Mouse (Mus musculus) CH12F3 (cell line): ENCODE results near the gene H2-DMa.

Source experiments
- in situ Hi-C: fragments of 300-500 bp; cut with MboI; formaldehyde crosslinking; loops from 2 replicates; pipeline ENCODE4 v1.14.3; 2020; ENCODE audit warnings: low sequenced_read_pairs

The H2-DMa gene

GRCm38 (mm10) chr17:34101604-34102032 is 17.7 kb upstream of the H2-DMa start:
- in situ Hi-C loops = no loop called here

DNA sequence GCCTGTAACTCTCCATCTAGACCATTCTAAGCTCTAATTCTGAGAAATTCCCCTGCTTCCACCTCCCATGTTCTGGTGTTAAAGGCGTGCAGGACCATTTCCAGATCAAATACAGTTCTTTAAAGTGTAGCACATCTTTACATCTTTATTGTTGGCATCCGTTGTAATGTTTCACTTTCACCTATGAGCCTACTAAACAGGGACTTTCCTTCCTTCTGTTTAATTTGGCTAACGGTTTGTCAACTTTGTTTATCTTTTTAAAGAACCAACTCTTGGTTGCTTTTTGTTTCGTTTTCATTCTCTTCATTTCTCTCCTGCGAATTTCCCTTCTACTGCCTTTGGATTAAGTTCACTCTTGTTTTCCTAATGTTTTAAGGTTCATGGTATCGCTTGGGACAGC is 16.5 kb upstream of the H2-DMa start:
- in situ Hi-C loops = no loop called here

GRCm38 (mm10) chr17:34104804-34105203 is 14.5 kb upstream of the H2-DMa start:
- in situ Hi-C loops = no loop called here

DNA sequence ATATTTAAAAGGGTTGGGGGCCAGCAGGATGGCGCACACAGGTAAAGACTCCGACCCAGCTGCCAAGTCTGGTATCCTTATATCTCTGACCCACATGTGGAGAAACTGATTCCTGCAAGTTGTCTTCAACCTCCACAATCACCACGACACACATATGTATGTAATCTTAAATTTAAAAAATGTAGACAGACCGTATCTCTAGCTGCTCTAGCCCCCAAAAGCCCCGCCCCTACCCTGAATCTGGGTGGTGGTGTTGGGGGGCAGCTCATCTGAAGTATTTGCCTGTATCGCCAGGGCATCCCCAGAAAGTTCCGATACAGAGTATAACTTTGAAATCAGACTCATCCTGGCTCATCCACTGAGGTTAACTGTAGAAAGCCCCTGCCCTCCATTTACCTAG is 12.8 kb upstream of the H2-DMa start:
- in situ Hi-C loops = no loop called here

GRCm38 (mm10) chr17:34107109-34107867 is 12.1 kb upstream of the H2-DMa start:
- in situ Hi-C loops = no loop called here

DNA sequence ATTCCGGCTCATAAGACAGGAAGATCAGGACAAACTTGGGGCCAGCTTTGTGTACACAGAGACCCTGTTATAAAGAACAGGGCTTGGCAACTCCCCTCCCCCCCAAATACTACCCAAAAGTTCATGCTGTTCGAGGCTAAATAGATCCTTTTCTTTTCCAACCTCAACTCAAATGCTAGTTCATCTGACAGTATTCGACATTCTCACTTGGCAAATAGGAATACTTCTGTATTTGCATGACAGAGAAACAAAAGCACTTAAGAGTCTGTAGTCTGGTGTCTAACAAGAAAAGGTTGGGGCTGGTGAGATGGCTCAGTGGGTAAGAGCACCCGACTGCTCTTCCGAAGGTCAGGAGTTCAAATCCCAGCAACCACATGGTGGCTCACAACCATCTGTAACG is 10.9 kb upstream of the H2-DMa start:
- in situ Hi-C loops = no loop called here

GRCm38 (mm10) chr17:34109038-34109805 is 10.1 kb upstream of the H2-DMa start:
- in situ Hi-C loops = no loop called here

- in situ Hi-C loops = no loop called here
Measured at GRCm38 (mm10) chr17:34109806-34110195, 9.5 kb upstream of the H2-DMa start.

GRCm38 (mm10) chr17:34110309-34110708 is 9.0 kb upstream of the H2-DMa start:
- in situ Hi-C loops = no loop called here

DNA sequence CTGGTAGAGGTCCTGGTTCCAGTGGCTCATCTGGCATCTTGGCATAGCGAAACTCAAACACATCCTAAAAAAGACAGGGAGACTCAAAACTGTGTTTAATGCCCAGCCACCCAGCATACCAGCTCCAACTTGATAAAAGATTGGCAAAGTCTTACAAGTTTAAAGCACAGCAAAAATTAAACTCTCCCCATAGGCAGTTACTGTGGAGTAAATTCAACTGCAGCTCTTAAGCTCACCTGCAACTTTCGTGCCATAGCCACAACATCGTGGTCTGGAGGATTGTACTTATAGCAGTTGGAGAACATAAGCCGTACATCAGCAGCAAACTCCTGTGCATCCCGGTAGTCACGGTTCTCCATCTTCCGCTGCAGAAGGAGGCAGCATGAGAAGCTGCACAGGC is 5.2 kb upstream of the H2-DMa start:
- in situ Hi-C loops = no loop called here

- in situ Hi-C loops = no loop called here
Measured at GRCm38 (mm10) chr17:34116736-34117370, 2.5 kb upstream of the H2-DMa start.

DNA sequence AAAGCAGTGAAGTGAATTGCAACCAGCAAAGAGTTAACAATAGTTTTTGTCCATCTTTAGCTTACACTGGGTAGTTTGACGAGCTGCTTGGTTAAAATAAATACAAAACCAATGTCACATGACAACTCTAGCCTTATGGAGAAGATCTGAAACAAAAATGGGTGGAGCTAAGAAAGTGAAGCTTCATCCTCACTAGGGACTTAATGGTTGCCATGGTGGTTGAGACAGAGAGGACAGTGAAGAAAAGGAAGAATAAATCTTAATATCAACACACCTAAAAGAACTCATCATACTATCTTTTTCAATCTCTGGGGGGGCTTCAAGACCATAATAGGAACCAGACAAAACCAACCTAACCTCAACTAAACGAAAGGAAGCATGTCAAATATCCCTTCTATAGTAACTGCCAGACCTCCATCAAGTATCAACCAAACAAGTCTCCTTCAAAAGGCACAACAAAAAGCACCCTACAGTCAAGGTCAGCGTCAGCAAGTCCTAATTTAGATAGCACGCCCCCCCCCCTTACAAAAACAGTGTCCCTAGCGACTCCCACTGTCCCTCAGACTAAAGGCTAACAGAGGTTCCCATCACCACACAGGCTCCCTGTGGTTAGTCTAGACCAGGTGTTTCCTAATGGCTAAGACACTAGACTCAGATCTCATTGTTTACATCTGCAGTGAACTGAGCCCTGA is 1.8 kb upstream of the H2-DMa start:
- in situ Hi-C loops = no loop called here

- in situ Hi-C loops = no loop called here
Measured at GRCm38 (mm10) chr17:34118113-34118872, 1.0 kb upstream of the H2-DMa start.

DNA sequence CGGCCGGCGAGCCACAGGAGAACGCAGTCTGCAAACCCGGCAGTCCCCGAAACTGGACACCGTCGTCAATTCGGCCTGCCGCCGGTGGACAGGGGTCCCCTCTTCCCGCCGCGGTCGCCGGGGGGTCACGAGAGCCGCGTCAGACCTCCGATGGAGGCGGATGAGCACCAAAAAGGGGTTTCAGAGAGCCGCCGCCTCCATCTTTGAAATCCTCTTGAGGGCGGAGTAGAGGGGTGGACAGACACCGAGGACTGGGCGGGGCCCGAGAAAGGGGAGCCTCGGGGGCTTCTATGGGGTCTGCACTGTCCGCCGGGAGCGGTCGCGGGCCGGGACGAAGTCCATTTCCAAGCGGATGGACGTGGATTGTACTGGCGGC is 480 bp upstream of the H2-DMa start:
- in situ Hi-C loops = no loop called here

DNA sequence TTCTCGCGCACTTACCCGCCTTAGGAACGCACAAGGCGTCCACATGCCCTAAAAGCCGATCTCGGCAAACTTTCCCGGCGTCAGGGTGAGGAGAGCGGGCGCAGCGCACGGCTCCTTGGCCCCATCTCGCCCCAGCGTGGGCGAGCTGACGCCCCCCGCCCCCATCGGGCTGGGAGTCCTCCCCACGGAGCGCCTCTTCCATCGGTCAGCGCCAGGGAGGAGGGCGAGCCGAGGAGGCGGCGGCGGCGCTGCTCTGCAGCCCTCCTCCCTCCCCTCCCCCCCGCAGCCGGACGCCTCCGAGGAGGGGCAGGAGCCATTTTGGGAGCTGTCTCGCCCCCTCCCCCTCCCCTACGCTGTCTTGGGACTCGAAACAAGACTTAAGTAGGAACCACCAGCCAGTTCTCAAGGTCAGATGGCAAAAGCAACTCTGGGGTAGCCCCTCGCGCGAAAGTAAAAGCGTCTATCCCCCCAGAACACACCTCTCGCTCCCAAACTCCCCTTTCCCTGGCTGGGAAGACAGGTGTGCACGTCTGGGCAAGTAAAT is 911 bp downstream of the H2-DMa start:
- in situ Hi-C loops = no loop called here

DNA sequence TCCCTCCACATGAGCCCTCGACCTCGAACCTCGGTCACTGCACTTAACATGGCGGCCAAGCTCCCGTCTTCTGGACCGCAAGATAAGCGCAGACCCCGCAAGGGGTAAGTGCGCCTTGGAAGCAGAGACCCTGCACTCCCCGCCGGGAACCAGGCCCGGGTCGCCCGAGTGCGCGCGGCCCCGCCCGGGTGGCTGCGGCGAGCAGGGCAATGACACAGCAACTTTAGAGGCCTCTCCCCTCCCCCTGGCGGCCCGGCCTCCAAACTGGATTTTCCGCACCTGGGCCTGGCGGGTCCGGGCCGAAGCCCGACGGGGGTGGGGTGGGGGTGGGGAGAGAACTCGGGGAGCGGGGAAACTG is 1.5 kb downstream of the H2-DMa start:
- in situ Hi-C loops = no loop called here

DNA sequence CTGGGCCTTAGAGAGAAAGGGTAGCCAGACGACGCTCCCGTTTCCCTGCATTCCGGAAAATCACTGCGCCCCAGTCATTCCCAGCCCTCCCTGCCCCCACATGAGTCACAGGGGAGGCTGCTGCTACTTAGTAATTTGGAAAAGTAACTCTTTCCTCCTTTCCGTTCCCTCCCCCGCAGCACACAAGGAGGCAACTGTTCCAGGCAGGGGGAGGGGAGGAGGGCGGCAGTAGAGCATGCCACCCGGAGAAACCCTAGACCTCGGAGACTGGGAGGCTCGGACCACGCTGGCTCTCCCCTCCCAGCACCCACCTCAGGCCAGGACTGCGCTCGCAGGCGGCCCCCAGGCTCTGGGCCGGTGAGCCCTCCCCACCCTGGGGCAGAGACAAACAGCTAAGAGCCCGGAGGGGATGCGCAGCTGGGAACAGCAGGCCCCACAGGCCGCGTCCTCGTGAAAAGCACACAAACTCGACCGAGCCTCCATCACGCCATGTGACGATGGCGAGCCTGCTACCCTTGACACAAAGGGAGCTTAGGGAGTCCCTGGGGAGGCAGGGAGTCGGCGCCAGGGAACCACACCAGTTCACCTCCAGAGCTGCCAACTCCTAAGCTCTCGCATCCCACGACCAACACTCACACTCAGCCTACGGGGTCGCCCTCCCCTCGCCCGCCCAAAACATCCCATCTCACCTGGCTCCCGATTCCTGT is 2.0 kb downstream of the H2-DMa start:
- in situ Hi-C loops = no loop called here

- in situ Hi-C loops = no loop called here
Measured at GRCm38 (mm10) chr17:34121879-34122187, 2.5 kb downstream of the H2-DMa start.

GRCm38 (mm10) chr17:34122188-34122984 is 3.0 kb downstream of the H2-DMa start, which contains the start of gene Brd2:
Gene Brd2, minus strand, starts transcription at chr17:34122634.
- in situ Hi-C loops = no loop called here
